Mouse (Mus musculus): ENCODE data around the gene Treh. TPM values are rescaled to one million over a fixed set of nuclear protein-coding genes. Genes with fewer than 3 reads are reported as not detected.
"Not testable (repeated sequence)": the region's sequence is repeated elsewhere in the genome, so short reads cannot be mapped to it uniquely, and the experiment has no call there.

The Treh gene
- not detected in 2 replicates for polyA plus RNA-seq (2015; fragmentation: Nextera tagmentation; extraction: Ambion mirVana)

DNA sequence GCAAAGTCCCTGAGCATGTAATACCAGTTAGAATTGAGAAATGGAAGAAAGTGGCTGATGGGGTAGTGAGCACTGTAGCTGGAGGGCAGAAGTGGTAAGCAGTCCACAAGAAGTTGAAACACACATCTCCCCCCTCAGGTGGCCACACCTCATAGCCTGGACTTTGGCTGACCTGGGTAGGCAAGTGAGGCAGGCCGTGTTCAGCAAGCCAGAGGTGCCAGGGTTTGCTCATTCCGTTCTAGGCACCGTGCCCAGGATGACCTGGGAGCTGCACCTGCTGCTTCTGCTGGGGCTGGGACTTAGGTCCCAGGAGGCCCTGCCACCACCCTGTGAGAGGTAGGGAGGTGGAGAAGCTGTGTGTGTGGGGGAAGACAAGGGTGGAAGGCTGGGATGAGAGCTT lies at the start of gene Treh:
TSS of gene Treh (plus strand) at position 229 of the 400 bp plus-strand sequence.
- Histone ChIP-seq H3K4me2 (replicated peaks) (no peak within 1 kb of the TSS), H3K36me3 (no peaks in the 10 kb centered on the region), H3K4me3 (no peak within 1 kb of the TSS), H3K27ac (no peak within 1 kb of the TSS), H3K27me3 (no peaks in the 10 kb centered on the region), H3K9me3 (peaks cover 3% of the 10 kb centered on the region; the same call in 1 of the 2 replicates), H3K9ac (no peak within 1 kb of the TSS), H3K4me1 (no peaks in the 10 kb centered on the region)
- no peak for ATAC-seq (ENCODE audit: low FRiP score, low read depth)
- 83% methylated on average over 3 of the region's 3 CpGs for WGBS

DNA sequence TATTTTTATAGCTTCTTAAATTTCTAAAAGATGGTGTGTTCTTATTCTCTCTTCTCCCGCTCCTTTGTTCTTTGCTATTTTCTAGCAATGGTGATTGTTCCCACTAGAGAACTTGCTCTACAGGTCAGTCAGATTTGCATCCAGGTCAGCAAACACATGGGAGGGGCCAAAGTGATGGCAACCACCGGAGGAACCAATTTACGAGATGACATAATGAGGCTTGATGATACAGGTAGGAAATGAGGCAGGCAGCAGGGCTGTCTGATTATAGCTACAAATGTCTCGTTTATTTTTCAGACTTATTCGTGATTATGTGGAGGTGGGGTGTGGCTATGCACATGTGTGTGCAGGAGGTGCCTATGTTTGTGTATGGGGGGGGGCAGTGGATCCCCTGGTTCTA lies 48.6 kb upstream of the Treh start:
- no peak for ATAC-seq (ENCODE audit: low FRiP score, low read depth)
- H3K9ac ChIP-seq: no peak overlapping the region

DNA sequence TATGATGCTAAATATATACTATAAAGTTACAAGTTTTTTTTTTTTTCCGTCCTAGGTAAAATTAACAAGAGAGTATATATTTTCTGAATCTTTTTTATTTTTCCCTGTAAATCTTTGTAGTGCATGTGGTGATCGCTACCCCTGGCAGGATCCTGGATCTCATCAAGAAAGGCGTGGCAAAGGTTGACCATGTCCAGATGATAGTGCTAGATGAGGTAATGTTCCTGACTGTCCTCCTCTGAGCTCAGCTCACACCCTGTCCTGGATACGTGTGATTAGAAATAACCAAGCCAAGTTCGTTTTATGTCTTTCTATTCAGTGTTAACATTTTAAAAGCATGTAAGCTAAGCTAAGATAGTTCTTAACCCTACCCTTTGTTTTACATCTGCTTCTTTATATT lies 46.8 kb upstream of the Treh start:
- Histone ChIP-seq H3K27ac (no peak overlapping the region), H3K9ac (no peak overlapping the region), H3K27me3 (no peaks in the 10 kb centered on the region), H3K4me2 (replicated peaks) (no peak overlapping the region), H3K4me3 (no peak overlapping the region), H3K4me1 (0 out of 2 replicates have a peak, but pooled peaks cover 3% of the 10 kb centered on the region), H3K36me3 (peaks cover 78% of the 10 kb centered on the region), H3K9me3 (no peaks in the 10 kb centered on the region)
- ATAC-seq (ENCODE audit: low FRiP score, low read depth): no peak
- WGBS: 87% methylated on average over 5 of the region's 5 CpGs

More for the DNA sequence above, 48.6 kb upstream of the Treh start:
- H3K4me2 ChIP-seq (replicated peaks): no peak overlapping the region
- H3K27me3 ChIP-seq: no peaks in the 10 kb centered on the region
- peaks cover 80% of the 10 kb centered on the region for H3K36me3 ChIP-seq
- 62% methylated on average over 5 of the region's 5 CpGs for WGBS
- no peak overlapping the region for H3K4me3 ChIP-seq
- no peaks in the 10 kb centered on the region for H3K9me3 ChIP-seq
- no peak overlapping the region for H3K27ac ChIP-seq
- H3K4me1 ChIP-seq: 0 out of 2 replicates have a peak, but pooled peaks cover 3% of the 10 kb centered on the region

DNA sequence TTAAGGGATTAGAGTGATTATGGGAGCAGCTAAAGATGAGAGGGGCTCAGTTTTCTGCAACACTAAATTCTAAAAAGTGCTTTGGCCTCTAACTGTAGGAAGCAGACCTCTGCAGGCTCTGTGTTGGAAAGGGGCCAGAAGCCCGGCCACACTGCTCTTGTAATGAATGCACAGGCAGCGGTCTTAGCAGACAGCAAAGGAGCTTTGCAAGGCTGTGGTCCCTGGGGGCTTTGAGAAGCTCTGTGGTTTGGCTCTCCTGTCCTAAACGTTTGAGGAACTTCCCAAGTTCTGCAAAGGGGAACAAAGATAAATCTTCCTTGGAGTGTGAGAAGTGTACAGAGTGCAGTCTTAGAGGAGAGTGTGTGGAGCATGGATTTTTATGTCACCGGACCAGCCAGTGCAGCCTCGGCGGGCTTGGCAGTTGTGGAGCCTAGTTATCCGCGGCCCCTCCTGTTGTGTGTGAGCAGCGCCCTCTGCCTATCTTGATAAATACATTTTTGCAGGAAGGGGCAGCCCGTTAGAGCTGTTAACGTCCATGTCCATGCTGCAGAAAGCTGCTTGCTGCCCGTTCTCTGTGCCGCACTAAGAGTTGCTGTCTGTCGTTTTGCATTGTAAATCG lies 35.4 kb upstream of the Treh start:
- ATAC-seq (ENCODE audit: low FRiP score, low read depth): no peak
- Histone ChIP-seq H3K4me2 (replicated peaks) (no peak overlapping the region), H3K4me3 (no peak overlapping the region), H3K27me3 (no peaks in the 10 kb centered on the region), H3K9me3 (0 out of 2 replicates have a peak, but pooled peaks cover 4% of the 10 kb centered on the region), H3K4me1 (peaks cover 11% of the 10 kb centered on the region; the same call in 1 of the 2 replicates), H3K36me3 (peaks cover 73% of the 10 kb centered on the region), H3K9ac (no peak overlapping the region), H3K27ac (no peak overlapping the region)
- WGBS: 79% methylated on average over 15 of the region's 15 CpGs

DNA sequence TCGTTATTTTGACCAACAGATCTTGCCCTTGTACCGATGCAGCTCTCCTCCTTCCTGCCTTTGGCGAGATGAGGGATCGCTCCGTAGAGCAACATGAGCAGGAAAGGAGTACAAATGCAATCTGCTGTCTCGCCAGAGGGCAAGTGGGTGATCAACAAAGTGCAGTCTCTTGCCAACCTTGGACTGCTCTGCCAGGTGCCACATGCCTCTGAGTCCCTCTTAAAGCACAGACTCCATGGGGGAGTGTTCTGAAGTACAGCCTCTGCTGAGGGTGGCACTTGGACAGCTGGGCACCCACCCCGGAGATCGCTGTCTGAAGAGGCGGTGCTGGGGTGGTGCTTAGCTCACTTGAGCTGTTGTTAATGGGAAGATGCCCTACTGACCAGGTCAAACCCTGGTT lies 34.3 kb upstream of the Treh start:
- peaks cover 11% of the 10 kb centered on the region; the same call in 1 of the 2 replicates for H3K4me1 ChIP-seq
- 89% methylated on average over 9 of the region's 9 CpGs for WGBS
- ATAC-seq (ENCODE audit: low FRiP score, low read depth): not testable (repeated sequence)

DNA sequence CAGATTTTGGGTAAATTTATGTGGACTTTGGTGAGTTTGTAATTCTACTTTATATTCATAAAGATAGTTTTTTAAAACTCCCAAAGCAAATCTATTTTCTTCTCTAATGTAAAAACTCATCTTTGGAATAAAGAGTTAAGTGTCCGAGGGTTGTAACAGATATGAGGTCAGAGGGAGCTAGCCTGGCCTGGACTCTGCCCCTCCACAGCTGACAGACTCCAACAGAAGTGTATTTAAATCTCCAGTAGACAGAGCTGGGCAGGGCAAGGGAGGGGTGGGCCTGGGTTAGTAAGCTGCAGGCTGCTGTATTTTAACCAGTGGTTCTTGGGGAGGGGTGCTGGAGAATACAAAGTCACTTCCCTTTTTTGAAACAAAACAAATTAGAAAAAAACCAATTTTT lies 33.0 kb upstream of the Treh start:
- peaks cover 50% of the 10 kb centered on the region for H3K36me3 ChIP-seq
- not testable (repeated sequence) for H3K27ac ChIP-seq; H3K4me3 ChIP-seq; H3K9me3 ChIP-seq; H3K27me3 ChIP-seq; H3K4me2 ChIP-seq (replicated peaks); H3K9ac ChIP-seq; ATAC-seq (ENCODE audit: low FRiP score, low read depth)
- peaks cover 11% of the 10 kb centered on the region; the same call in 1 of the 2 replicates for H3K4me1 ChIP-seq
- WGBS: 93% methylated on average over 1 of the region's 1 CpGs

More for the DNA sequence above, 34.3 kb upstream of the Treh start:
- H3K27me3 ChIP-seq; H3K9ac ChIP-seq; H3K9me3 ChIP-seq; H3K4me2 ChIP-seq (replicated peaks); H3K27ac ChIP-seq; H3K4me3 ChIP-seq: not testable (repeated sequence)
- peaks cover 63% of the 10 kb centered on the region for H3K36me3 ChIP-seq

DNA sequence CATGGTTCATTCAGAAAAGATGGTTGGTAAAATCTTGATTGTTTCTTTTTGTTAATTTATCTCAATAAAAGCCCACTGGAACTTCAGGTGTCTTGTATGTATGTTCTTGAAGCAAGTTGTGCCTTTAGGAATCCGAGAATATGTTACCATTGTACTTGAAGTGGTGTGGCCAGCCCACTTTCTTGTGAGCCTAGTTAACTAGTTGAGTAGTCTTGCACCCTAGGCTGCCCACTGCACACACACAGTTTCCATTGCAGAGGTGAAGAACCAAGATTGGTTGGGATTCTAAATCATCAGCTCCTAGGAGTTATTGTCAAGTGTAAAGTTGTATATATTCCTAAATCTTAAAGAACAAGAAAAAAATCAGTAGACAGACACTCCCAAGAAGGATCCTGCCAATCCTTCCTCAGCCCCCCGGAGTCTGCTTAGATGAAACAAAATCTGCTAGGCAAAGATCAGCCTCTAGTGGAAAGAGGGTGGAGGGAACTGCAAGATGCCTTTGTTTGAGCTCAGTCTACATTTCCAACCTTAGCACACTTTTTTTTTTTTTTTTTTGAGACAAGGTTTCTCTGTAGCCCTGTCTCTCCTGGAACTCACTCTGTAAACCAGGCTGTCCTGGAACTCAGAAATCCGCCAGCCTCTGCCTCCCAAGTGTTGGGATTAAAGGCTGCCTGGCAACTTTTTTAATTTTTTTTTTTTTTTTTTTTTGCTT lies 32.2 kb upstream of the Treh start:
- 0 out of 2 replicates have a peak, but pooled peaks cover 4% of the 10 kb centered on the region for H3K9me3 ChIP-seq
- no peak overlapping the region for H3K4me3 ChIP-seq
- ATAC-seq (ENCODE audit: low FRiP score, low read depth): no peak
- H3K9ac ChIP-seq: no peak overlapping the region
- no peak overlapping the region for H3K27ac ChIP-seq
- peaks cover 11% of the 10 kb centered on the region; the same call in 1 of the 2 replicates for H3K4me1 ChIP-seq
- 94% methylated on average over 3 of the region's 3 CpGs for WGBS
- peaks cover 43% of the 10 kb centered on the region for H3K36me3 ChIP-seq
- no peaks in the 10 kb centered on the region for H3K27me3 ChIP-seq
- H3K4me2 ChIP-seq (replicated peaks): no peak overlapping the region

DNA sequence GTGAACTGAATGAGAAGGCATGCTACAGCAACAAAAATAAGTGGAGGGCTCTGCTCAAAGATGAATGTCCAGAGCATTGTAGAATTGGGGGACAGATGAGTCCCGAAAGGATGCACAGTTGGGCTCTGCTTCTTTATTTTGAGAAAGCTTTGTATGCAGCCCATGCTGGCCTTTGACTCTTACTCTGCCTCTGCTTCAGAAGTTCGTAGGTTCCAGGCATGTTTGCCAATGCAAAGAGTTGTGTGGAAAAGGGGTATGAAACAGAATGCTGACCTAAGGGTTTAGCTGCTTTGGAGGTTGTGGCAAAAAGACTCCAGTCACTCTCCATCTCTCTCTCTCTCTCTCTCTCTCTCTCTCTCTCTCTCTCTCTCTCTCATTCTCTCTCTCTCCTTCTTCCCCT lies 31.4 kb upstream of the Treh start:
- Histone ChIP-seq H3K4me1 (peaks cover 11% of the 10 kb centered on the region; the same call in 1 of the 2 replicates), H3K27me3 (no peaks in the 10 kb centered on the region), H3K4me3 (no peak overlapping the region), H3K27ac (no peak overlapping the region), H3K4me2 (replicated peaks) (no peak overlapping the region), H3K9ac (no peak overlapping the region), H3K36me3 (peaks cover 35% of the 10 kb centered on the region), H3K9me3 (0 out of 2 replicates have a peak, but pooled peaks cover 4% of the 10 kb centered on the region)
- no peak for ATAC-seq (ENCODE audit: low FRiP score, low read depth)
- WGBS: 97% methylated on average over 2 of the region's 2 CpGs

DNA sequence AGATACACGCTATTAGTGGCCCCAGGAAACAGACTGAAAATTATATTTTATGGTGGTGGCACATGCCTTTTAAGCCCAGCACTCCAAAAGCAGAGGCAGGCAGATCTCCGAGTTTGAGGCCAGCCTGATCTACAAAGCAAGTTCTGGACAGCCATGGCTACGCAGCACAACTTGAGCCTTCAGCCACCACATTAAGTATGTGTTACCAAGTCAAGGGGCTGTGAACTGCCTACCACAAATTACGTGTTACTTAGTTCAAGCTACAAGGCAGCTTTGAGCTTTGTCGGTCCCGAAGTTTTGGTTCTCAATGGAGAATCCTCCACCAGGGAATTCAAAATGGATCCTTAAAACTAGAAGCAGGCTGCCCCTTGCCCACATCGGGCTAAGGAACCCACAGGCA lies 29.9 kb upstream of the Treh start:
- H3K9me3 ChIP-seq: 0 out of 2 replicates have a peak, but pooled peaks cover 4% of the 10 kb centered on the region
- no peak overlapping the region for H3K9ac ChIP-seq
- H3K27me3 ChIP-seq: no peaks in the 10 kb centered on the region
- H3K4me3 ChIP-seq: no peak overlapping the region
- H3K27ac ChIP-seq: no peak overlapping the region
- ATAC-seq (ENCODE audit: low FRiP score, low read depth): no peak
- no peak overlapping the region for H3K4me2 ChIP-seq (replicated peaks)
- H3K4me1 ChIP-seq: peaks cover 6% of the 10 kb centered on the region; the same call in 1 of the 2 replicates
- peaks cover 21% of the 10 kb centered on the region for H3K36me3 ChIP-seq
- WGBS: 92% methylated on average over 7 of the region's 7 CpGs

DNA sequence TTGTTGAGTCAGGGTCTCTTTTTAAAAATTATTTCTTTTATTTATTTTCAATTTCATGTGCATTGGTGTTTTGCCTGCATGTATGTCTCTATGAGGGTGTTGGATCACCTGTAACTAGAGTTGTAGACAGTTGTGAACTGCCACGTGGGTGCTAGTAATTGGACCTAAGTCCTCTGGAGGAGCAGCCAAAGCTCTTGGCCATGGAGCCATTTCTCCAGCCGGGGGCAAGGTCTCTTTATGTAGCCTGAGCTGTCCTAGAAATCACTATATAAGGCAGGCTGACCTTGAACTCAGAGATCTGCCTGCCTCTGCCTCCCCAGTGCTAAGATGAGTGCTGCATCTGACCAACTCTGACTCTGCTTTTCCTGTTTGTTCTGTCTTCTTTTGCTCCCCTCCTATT lies 28.8 kb upstream of the Treh start:
- peaks cover 13% of the 10 kb centered on the region for H3K36me3 ChIP-seq
- no peaks in the 10 kb centered on the region for H3K27me3 ChIP-seq
- ATAC-seq (ENCODE audit: low FRiP score, low read depth): no peak
- WGBS: 85% methylated on average over 2 of the region's 2 CpGs
- H3K4me2 ChIP-seq (replicated peaks): no peak overlapping the region
- H3K9me3 ChIP-seq: 0 out of 2 replicates have a peak, but pooled peaks cover 4% of the 10 kb centered on the region
- no peak overlapping the region for H3K27ac ChIP-seq
- no peak overlapping the region for H3K4me3 ChIP-seq
- no peaks in the 10 kb centered on the region for H3K4me1 ChIP-seq
- H3K9ac ChIP-seq: no peak overlapping the region

DNA sequence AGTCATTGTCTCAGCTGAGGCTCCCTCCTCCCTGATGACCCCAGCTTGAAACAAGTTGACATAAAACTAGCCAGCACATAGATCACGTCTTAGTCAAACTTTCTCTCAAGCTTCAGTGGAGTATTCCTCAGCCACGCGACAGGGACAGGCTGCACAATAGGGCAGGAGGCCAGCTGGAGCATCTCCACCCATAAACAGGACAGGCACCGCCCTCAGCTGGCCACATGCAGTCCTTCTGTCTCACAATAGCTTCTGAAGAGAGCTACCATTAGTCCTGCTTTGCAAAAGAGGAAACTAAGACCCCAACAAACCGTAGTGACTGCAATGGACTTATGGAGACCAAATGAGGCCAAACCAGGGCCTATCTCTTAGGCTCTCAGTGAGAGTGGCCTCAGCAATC lies 27.6 kb upstream of the Treh start:
- H3K4me1 ChIP-seq: no peaks in the 10 kb centered on the region
- ATAC-seq (ENCODE audit: low FRiP score, low read depth): no peak
- H3K27me3 ChIP-seq: no peaks in the 10 kb centered on the region
- WGBS: 84% methylated on average over 5 of the region's 5 CpGs
- H3K4me2 ChIP-seq (replicated peaks): no peak overlapping the region
- H3K9ac ChIP-seq: no peak overlapping the region
- H3K27ac ChIP-seq: no peak overlapping the region
- H3K4me3 ChIP-seq: no peak overlapping the region
- H3K36me3 ChIP-seq: peaks cover 5% of the 10 kb centered on the region
- H3K9me3 ChIP-seq: 0 out of 2 replicates have a peak, but pooled peaks cover 4% of the 10 kb centered on the region

DNA sequence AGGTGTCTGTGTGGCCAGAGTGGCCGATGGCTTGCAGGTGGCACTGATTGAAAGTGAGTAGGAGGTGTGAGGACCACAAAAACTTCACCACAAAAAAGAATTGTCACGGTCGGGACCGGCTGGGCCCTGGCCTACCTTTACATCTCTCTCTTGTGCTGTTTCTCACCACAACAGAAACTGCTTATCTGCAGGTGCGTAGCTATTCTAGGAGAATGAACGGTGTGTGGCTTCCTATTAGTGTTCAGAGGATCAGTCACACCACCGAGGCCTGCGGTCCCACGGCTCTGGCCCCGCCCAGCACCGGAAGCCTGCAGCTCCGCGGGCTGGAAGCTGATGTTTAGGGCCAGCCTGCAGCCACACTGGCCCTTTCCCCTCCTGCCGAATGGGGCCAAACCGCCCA lies 27.1 kb upstream of the Treh start:
- H3K36me3 ChIP-seq: peaks cover under 1% of the 10 kb centered on the region; the same call in 1 of the 2 replicates
- no peak overlapping the region for H3K9ac ChIP-seq
- 61% methylated on average over 15 of the region's 15 CpGs for WGBS
- no peak for ATAC-seq (ENCODE audit: low FRiP score, low read depth)
- no peaks in the 10 kb centered on the region for H3K27me3 ChIP-seq
- H3K4me1 ChIP-seq: no peaks in the 10 kb centered on the region
- no peak overlapping the region for H3K4me2 ChIP-seq (replicated peaks)
- 0 out of 2 replicates have a peak, but pooled peaks cover 4% of the 10 kb centered on the region for H3K9me3 ChIP-seq
- no peak overlapping the region for H3K4me3 ChIP-seq
- no peak overlapping the region for H3K27ac ChIP-seq

All from limb, embryonic 13.5 days (tissue).